Mouse (Mus musculus) kidney, adult 2 months (tissue): Measurements from ENCODE around the gene Tec.

Experiments used
- CTCF ChIP-seq: fragments of 200-500 bp; conservative IDR thresholded peaks from 2 replicates; pipeline ENCODE4 v1.5.1; 2011; ENCODE audit warnings: low read depth, mild to moderate bottlenecking, control low read depth, low read length, moderate library complexity, mixed read lengths; ENCODE audit not compliant: insufficient read depth, insufficient read length
- POLR2A ChIP-seq: fragments of 200-500 bp; IDR thresholded peaks from one replicate; pipeline ENCODE4 v1.6.1; 2011; ENCODE audit warnings: low read depth, low read length, control low read depth

DNA sequence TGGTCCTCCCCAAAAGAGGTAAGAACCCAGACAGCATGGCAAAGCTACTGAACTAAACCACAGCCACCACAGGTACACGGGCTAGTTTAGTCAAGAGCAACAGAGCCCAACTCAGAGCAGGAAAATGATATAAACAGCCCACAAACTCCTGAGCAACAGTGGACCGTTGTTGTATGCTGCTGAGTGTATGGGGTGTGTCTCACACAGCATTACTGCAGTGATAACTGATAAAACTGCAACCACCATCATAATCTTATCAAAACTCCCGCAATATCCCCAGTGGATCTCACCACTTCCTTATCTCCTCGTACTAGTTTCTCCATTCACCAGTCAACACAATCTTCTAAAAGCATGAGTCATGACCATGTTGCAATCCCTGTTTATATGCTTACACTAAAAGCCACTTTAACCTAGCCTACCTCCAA is 16.6 kb downstream of the Tec start:
- TF ChIP-seq CTCF = no peak
- no peak for TF ChIP-seq POLR2A
